Mouse (Mus musculus) ovary, postnatal 36 days (tissue): ENCODE results near the gene Dgcr8.
"Not testable (repeated sequence)": the region's sequence is repeated elsewhere in the genome, so short reads cannot be mapped to it uniquely, and the experiment has no call there.

Experiments used
- DNase-seq: peaks from one replicate; pipeline ENCODE4 v3.0.0; 2022; ENCODE audit warnings: low spot score, mixed read lengths

Gene Dgcr8

DNA sequence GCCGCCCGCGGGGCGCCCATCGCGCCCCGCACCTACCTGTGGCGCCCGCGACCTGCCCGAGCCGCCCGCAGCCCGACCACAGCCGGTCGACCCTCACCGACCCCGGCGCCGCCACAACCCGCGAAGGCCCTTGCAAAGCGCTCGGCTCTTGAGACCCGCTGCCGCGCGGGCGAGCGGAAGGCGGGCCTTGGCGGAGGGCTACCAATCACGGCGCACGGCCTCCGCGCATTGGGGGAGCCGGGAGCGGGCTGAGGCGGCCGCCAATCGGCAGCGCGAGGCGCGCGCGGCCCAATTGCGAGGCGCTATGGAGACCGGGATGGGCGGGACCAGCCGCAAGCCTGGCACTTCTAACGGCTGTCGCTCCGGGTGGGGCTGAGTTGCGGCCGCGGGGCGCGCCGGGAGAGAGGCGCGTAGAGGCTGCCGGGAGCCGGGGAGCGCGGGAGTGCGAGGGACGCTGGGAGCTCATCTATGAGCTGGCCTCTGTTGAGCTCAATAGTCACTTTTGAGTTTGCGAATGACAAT, at the start of gene Dgcr8:
TSS of gene Dgcr8 (minus strand) at position 180 of the 522 bp plus-strand sequence.
- DNase-seq = peak; percentile 99

DNA sequence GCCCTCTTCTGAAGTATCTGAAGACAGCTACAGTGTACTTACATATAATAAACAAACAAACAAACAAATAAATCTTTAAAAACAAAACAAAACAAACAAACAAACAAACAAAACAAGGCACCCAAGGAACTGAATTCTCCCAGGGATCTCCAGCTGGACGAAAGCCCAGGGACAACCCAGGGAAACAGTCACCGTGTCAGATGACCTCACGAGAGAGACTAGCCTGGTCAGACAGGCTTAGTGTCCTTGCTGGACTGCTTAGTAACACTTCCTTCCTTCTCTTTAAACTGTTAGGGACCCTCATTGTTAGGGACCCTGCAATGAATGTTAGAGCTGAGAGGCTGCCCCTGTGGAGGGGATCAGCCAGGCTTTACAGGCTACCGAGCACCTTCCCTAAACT, 48.2 kb upstream of the Dgcr8 start:
- DNase-seq = no peak

GRCm38 (mm10) chr16:18335981-18336380, 46.9 kb upstream of the Dgcr8 start:
- no peak for DNase-seq

GRCm38 (mm10) chr16:18333976-18334375, 44.9 kb upstream of the Dgcr8 start:
- peak; percentile 30 for DNase-seq

GRCm38 (mm10) chr16:18328524-18328923, 39.5 kb upstream of the Dgcr8 start:
- no peak for DNase-seq

GRCm38 (mm10) chr16:18327936-18328335, 38.9 kb upstream of the Dgcr8 start:
- DNase-seq = no peak

DNA sequence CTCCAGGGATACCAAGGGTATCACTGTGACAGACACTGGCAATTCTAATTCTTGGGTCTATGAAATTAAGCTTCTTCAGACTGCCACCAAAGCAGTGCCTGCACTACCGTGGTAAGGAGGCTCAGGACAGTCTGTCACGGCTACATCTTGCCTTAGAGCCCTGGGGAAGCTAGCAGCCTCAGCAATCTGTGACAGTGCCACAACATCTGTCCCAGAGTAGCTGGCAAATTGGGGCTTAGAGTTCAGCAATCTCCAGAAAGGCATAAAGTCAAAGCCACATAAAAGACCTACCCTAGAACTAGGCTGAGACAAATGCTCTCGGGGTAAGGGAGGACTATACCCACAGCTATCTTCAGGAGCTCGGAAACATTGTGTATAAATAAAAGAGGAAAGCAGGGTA, 36.7 kb upstream of the Dgcr8 start:
- no peak for DNase-seq

DNA sequence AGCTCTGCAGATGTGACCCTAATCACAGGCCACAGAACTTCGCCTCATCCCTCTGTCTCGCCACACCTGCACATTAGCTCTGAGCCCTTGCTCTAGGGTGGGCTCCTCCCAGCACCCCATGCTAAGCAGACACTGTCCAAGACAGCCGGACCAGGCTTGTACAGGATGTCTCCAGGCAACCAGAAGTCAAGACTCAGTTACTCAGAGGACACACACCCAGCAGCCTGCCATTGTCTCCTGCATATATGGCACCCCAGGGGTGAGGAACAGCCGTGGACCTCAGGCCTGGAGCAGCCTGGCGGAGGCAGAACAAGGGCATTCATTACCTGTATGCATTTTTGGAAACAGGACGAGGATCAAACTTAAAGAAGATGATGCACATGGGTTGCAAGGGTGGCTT, 35.0 kb upstream of the Dgcr8 start:
- DNase-seq = no peak

- no peak for DNase-seq
Observed at GRCm38 (mm10) chr16:18323460-18323859, 34.4 kb upstream of the Dgcr8 start.

GRCm38 (mm10) chr16:18321443-18321842, 32.4 kb upstream of the Dgcr8 start:
- DNase-seq = no peak

- DNase-seq = no peak
Observed at GRCm38 (mm10) chr16:18318992-18319391, 29.9 kb upstream of the Dgcr8 start.

GRCm38 (mm10) chr16:18308159-18308558, 19.1 kb upstream of the Dgcr8 start:
- DNase-seq = no peak

DNA sequence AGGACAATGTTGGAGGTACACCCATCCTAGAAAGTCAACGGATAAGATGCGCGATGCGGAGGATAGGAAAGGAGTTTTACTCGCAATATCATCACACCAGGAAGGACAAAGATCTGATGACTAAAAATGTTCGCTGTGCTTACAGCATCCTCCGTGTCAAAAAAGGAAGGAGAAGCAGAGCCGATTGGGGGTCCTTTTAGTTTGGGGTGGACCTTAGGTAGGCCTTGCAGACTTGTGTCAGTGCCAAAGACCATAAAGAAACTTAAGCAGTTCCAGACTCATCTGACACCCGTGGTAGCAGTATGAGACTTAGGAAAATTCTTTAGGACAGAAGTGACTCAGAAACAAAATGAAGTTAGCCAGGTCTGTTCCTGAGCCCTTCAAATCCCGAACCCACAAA, 568 bp upstream of the Dgcr8 start:
- DNase-seq = not testable (repeated sequence)

DNA sequence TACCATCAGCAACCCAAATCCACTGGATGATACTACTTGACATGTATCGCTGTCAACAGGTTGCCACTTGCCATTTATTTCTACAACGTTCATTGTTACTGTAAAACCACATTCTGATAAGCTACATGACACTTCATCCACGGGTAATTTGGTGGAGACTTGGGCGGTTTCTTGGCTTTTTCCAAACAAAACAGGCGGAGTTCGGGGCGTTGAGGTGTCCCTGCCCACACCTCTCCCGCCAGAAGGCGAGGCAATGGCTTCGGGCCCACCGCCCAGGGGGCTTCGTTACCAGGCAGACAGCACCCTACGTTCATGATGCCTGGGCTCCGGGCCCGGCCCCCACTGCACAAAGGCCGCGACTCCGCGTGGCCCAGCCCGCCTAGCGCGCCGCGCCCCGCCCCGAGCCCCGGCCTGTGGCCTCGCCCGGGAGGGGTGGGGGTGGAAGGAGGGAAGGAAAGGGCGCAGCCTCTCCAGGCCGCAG, 425 bp downstream of the Dgcr8 start:
- peak; percentile 84 for DNase-seq

DNA sequence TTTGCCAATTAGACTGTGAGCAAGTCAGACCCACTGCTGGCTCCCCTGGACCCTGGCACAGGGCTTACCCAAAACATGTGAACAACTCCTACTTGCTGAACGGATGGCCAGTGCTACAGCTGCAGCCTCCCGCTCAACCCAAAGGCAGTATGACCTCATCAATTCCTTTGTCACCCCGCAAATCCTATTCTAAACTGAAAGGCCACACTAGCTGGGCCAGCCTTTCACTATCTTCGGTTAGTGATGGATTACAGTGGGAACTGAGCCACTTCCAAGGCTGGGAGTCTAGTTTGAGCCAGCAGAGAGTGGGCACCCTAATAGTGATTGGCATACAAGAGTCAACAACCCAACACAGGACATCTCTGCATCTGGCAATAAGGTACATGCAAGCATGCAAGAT, 880 bp downstream of the Dgcr8 start:
- DNase-seq = no peak

- no peak for DNase-seq
Observed at GRCm38 (mm10) chr16:18275166-18275565, 13.9 kb downstream of the Dgcr8 start.

DNA sequence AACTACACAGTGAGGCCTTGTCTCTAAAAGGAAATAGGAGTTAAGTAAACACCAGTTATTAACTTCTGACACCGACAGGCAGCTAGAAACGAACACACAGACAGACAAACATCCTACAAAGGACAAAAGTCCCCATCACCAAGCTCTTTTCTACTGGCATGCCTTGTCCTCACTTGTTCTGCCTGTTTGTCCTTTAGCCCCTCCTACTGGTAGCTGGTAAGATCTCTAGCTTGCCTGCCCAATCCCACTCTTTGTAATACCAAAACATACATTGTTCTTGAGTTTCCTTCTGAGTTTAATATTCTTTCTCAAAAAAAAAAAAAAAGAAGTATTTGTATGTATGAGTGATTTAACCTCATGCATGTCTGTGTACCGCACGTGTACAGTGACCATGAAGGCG, 20.9 kb downstream of the Dgcr8 start:
- DNase-seq = no peak

GRCm38 (mm10) chr16:18265024-18265423, 24.0 kb downstream of the Dgcr8 start:
- DNase-seq = no peak

- DNase-seq = no peak
Observed at GRCm38 (mm10) chr16:18258221-18258620, 30.8 kb downstream of the Dgcr8 start, which contains the start of gene Gm49776. Gene Gm49776, minus strand, starts transcription at chr16:18258321.

GRCm38 (mm10) chr16:18253866-18254265, 35.2 kb downstream of the Dgcr8 start:
- no peak for DNase-seq

DNA sequence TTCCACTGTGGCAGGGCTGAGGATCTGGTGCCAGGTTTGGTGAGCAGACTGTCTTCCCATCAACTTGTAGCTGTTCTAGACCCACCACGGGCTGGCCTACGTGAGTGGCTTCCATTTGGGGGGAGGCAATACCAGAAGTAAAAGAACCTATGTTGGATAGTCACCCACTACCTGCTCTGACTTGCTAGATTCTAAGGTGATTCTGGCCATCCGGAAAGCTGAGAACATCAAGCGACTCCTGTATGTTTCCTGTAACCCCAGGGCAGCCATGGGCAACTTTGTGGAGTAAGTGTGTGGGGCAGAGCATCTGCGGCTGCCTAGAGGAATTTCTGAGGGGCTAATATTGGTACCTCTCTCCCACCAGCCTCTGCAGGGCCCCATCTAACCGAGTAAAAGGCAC, 36.3 kb downstream of the Dgcr8 start:
- DNase-seq = no peak

GRCm38 (mm10) chr16:18250828-18251790, 37.9 kb downstream of the Dgcr8 start:
- no peak for DNase-seq

GRCm38 (mm10) chr16:18250231-18250630, 38.8 kb downstream of the Dgcr8 start:
- no peak for DNase-seq
